Mouse (Mus musculus) neutrophil, adult 5-6 weeks (primary cell): ENCODE results near the gene Klrb1c. TPM values are rescaled to one million over a fixed set of nuclear protein-coding genes. Genes with fewer than 3 reads are reported as not detected.
"Not testable (repeated sequence)": the region's sequence is repeated elsewhere in the genome, so short reads cannot be mapped to it uniquely, and the experiment has no call there.

Source experiments
- ATAC-seq: fragments of 151-379, 151-347 bp; 2 replicates; pipeline ENCODE4 v1.8.0; 2017; ENCODE audit warnings: mild to moderate bottlenecking, moderate TSS enrichment; ENCODE audit not compliant: insufficient number of reproducible peaks, poor library complexity, low FRiP score, severe bottlenecking; ENCODE audit errors: extremely low read depth
- total RNA-seq: library from RNA; stranded (forward); fragments of 200-1000 nt; gene quantifications from 2 replicates; pipeline ENCODE4 v1.2.3, GENCODE M21; 2017

Gene Klrb1c
- total RNA-seq, 1 experiment from 2014 or later = 2.4 TPM

DNA sequence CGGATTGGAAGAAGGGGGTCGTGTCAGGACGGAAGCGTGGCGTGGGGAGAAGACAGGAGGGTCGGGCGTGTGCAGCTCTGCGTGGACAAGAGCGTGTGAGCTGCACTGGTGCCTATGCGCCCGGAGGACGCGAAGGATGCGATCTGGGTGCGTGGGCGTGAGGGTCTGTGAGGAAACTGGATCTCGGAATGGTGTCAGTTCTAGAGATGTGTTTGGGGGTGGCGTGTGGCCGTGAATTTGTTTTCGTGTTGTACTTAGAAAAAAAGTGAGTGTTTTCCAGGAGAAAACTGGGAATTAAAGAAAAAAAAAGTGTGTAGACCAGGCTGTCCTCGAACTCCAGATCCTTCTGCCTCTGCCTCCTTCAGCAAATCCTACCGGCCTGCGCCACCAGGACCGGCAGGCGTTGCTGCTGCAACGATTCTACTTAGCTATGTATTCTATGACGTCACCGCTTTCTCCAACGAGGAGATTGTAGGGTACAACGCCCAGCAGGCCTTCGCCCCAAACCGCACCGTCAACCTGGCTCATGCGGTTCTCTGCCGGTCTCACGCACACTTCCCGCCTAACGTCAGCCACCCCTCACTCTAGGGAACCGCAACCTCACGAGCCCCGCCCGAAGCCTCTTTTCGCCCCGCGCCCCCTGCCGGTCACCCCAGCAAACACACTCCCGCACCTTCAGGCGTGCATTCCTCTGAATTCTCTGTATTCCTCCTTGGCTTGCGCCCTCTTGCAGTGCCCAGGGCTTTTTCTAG is 10.3 kb upstream of the Klrb1c start:
- peak; percentile 56 for ATAC-seq

DNA sequence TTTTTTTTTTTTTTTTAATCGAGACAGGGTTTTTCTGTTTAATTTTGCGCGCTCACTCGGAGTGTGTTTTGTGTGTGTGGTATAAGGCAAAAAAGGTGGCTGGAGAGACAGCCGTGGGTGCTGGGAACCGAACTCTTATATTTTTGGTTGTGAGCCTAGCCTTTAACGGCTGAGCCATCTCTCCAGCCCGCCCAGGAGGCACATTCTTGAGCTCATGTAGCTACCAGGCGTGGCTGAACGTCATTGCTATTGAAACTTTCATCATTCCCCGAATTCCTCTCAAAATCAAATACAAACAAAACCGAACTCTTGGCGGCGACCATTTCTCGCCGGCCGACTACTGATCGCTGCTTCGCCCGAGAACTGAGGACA is 9.7 kb upstream of the Klrb1c start:
- ATAC-seq = peak; percentile 2; the same call in 1 of the 2 replicates

DNA sequence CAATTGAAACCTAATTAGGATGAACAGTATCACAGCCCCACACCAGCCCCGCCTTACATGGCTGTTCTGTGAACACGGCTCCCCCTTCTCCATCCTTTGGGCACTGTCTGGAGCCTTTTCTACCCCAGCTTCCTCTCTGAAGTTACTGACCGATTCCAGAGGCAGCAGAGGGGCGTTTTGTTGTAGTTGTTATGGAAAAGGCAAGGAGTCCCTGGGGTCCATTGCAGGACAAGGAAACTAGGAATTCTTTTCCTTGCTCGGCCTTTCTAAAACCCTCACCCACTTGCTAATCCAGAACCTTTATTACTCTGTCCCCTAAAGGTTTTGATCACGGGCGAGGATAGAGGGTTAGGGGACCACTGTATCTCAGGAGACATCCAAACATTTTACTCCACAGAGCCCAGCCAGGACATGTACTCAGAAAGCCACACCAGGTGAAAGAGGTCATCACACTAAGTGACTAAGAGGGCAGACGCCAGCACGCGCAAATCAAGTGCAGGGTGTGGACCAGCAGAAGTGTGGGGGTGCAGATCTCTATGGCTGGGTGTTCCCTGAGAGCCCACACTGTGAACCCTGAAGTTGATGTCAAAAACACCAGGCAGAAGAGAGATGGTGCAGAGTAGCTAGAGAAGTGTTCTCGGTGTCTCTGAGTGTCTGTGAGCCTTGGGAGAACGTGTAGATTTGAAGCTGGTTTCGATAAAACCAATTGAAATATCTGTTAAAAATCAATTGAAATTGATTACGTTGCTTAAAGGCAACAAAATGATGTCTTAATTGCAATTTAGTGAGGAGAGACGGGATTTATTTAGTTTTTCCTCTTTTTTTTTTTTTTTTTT is 9.1 kb upstream of the Klrb1c start:
- no peak for ATAC-seq

DNA sequence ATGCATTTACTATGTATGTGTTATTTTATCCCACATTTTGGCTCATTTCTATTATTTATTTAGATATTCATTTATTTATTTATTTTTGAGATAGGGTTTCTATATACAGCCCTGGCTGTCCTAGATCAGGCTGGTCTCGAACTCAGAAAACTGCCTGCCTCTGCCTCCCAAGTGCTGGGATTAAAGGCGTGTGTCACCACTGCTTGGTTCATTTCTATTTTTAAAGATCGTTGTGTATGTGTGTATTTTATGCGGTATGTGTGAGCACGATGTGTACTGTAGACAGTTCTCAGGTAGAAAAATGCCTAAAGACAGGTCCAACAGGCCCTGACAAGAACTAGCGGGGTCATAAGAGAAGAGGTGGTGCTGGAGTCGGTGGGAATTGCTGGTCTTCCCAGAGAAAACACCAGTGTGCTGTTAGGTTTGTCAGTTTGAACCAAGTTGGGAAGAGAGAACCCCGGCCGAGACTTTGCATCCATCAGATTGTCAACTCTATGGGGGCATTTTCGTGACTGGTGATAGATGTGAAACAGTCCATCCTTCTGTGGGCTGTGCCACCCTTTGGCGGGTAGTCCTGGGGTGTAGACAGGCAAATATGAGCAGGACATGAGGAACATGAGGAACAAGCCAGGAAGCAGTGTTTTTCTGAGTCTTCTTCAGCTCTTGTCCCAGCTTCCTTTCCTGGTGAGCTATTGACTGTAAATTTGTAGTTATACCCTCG is 8.3 kb upstream of the Klrb1c start:
- no peak for ATAC-seq

DNA sequence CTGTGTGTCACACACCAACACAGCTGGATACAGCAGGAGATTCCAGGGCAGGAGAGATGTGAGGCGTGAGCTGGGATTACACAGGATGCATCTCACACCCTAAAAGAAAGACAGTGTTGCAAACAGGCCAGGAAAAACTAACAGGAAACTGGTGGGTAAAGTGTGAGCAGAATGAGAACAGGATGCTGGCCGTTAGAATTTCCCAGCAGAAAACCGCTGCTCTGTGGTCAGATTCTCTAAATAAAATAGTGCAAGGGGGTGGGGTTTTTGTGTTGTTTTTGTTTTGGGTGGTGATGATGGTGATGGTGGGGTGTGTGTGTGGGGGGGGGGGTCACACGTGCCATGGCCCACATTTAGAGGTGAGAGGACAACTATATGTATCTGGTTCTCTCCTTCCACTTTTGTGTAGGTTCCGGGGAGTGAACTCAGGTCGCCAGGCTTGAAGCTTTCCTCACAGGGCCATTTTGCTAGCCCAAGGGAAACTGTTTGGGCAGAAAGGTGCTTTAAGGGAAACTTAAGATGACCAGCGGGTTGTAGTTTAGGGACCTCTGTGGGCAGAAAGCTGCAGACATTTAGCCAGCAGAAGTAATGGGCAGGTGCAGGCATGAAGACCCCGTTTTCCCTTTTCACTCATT is 7.4 kb upstream of the Klrb1c start:
- no peak for ATAC-seq

DNA sequence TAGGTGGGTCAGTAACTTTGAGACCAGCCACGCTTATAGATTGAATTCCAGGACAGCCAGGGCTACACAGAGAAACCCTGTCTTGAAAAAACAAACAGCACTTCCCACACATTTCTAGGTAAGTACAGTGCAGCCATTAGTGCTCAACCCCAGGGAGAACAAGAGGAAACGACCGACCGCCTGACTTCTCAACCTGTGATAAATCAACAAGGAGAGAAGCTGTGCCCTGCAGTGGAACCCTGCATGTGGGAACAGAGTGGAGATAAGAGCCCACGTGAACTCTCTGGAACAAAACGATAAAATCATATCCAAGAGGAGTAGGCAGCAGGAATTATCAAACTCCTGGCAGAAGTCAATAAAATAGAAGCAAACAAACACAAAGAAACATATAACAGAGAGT is 4.7 kb upstream of the Klrb1c start:
- no peak for ATAC-seq

DNA sequence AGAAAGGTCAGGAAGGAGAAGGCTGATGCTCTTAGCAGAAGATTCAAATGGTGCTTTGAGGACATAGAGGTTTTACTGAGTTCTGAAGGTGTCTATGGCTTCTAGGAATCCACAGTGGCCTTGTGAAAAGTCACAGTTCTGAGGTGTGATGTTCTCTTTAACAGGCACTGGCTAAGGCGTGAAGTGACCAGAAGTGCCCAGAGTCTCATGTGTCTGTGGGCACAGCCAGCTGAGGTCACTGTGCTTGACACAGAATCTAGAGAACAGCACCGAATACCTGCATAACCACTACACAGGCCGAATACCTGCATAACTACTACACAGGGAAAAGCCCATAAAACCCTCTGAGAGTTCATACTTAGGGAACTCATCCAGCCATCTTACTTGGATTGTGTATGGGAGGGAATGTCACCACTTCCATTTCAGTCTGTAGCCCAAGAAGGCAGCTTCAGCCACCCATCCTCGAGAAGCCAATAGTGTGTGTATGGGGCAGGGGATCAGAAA is 1.5 kb upstream of the Klrb1c start:
- ATAC-seq = not testable (repeated sequence)

DNA sequence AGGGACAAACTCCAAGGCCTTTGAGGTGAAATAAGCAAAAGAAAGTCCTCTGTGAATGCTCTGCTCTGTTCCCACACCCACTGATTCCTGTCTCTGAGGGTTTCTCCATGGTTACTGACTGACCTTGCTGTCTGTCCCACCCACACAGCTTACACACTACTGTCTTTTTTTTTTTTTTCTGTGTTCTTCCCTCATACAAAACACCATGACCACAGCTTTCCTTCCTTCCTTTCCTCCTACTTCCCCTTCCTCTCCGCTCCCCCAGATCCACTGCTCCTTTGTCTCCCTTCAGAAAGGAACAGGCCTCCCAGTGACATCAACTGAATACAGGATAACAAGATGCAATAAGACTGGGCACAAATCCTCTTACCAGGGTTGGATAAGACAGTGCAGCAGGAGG is 498 bp downstream of the Klrb1c start:
- ATAC-seq = no peak

DNA sequence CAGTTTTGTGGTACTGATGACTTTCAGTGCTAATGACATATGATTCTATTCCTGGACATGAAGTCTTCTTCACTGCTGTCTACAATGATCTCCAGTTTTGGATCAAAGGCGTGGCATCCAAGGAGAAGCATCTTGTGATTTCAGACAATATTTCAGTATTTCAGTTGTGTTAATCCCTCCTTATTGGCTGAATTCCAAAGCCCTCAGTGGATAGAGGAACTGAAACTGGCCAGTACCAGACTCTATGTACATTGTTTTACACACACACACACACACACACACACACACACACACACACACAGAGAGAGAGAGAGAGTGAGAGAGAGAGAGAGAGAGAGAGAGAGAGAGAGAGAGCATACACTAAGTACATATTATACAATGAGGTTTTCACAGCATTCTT is 2.6 kb downstream of the Klrb1c start:
- ATAC-seq = peak; percentile 67; the same call in 1 of the 2 replicates

DNA sequence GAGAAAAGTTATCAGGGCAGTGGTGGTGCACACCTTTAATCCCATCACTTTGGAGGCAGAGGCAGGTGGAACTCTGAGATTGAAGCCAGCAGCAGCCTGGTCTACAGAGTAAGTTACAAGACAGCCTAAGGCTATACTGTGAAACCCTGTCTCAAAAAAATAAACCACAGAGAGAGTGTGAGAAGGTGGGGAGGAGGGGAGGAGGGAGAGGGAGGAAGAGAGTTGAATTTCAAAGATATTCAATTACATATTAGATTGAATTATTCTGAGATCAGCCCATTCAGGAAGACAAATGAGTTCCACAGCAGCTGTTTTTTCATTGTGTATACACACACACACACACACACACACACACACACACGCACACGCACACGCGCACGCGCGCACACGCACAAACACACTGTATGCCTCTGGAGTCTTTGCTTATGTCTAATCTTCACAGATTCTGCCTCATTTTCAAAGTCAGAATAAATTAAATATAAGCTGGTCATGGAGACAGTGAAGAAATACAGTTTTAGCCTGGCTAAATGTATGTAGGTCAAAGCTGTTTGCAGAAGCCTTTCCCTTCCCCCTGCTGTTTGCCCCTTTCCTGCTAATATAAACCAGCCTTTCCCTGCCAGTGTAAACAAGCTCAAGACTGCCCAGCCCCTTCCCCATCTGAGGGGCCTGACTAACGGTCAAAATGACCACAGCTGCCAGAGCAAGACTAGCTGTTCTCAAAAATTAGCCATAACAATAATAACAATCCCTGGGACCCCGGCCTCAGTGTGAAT is 19.3 kb downstream of the Klrb1c start:
- ATAC-seq = no peak

DNA sequence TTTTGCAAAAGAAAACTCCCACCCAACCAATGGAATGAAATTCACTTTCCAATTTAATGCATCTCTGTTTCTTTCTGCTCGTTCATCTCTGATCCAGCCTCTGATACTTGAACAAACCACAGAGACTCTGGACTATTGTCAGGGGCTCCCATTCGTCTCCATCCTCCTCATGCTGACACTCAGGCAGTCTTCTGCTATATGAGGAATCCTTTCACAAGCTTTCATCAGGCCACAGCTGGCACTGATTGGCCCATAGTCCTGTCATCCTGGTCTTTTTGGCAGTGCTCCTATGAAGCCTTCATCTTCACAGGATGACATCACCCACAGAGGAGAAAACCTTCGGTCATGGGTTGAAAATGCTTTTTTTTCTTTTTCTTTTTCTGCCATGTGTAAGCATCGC is 21.0 kb downstream of the Klrb1c start:
- ATAC-seq = no peak

DNA sequence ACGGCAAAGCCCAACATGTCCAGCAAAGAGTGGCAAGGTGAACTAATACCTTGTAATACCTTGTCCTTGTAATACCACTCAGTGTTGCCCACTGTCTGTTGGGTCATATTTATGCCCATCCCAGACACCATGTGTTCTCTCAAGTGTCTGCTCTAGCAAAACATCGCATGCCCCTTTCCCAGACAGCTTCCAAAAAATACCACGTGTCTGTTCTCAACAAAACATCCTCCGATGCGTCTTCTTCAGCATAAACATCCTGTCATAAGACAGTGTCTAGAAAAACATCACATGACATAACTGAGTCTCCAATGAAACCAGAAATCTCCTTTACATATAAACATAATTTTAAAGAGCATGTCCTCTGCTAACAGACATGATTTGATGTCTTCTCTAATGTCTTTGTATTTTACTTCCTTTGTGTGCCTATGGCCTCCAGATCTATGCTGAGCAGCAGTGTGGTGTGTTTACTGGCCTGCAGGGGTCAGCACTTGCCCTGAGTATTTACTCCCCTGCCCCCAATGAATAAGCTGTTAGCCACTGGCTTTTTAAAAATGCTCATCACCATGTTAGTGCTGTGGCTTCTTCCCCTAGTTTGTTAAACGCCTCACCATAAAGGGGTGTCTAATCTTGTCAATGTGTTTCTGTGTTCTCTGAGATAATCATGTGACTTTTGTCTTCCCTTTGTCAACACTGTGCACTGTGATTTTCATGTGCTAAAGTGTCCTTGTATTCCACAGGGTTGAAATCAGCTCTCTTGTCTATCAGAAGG is 22.3 kb downstream of the Klrb1c start:
- peak; percentile 83 for ATAC-seq

DNA sequence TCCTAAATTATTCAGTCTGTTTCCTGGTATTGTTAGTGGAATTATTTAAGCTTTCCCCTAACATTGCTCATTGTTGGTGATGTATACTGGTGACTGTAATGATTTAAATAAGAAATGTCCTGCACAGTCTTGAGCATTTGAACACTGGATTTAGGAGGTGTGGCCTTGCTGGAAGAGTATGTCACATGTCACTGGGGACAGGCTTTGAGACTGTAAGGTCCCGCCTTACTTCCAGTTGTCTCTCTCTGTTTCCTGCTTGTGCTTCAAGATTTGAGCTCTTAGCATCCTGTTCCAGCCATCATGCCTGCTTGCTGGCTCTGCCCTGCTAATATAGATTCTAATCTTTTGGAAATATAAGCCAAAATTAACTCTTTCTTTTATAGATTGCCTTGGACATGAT is 23.8 kb downstream of the Klrb1c start:
- ATAC-seq = no peak

DNA sequence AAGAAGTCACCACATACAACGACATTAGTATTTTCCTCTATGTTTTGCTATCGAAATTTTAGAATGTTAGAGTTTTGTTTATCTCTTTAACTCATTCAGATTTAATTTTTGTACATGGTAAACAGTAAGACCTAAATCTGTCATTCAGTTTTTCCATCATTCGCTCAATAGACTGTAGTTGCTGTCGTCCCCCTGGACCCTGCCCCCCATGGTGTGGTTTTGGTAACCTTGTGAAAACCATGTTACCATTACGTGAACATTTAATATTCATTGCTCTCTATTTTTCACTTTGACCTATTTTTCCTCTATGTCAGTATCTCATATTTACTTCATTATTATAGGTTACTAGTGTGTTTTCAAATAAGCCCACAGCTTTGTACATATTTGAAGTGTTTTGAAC is 24.4 kb downstream of the Klrb1c start:
- no peak for ATAC-seq

DNA sequence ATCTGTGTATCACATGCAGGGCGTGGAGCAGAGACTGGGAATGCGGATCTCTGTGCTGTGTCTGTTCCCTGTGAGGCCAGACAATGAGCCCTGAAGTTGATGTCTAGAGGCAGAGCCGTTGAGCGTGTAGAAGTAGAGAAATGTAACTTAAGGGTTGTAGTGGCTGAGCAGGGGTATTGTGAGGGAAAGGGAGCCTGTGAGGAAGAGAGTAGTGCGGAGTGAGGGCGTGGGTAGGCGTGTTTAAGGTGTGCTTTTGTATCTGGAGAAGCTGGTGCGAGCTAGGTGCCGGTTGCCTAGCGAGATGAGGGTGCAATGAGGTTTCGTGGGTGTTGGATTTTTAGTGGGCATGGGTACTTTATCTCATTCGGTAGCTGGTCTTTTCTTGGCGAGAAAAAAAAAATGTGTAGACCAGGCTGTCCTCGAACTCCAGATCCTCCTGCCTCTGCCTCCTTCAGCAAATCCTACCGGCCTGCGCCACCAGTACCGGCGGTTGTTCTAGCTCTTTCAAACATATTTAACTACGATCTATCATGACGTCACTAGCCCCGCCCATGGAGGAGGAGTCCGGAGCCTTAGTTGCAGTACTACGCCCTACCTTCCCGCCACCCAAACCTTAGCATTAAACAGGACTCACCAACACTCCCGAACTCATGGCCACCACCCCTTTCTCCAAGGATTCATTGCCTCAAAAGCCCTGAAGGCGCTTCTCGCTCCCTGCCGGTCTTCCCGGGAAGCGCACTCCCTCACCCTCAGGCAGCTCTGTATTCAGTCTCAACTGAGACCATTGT is 25.1 kb downstream of the Klrb1c start:
- ATAC-seq = peak; percentile 71

DNA sequence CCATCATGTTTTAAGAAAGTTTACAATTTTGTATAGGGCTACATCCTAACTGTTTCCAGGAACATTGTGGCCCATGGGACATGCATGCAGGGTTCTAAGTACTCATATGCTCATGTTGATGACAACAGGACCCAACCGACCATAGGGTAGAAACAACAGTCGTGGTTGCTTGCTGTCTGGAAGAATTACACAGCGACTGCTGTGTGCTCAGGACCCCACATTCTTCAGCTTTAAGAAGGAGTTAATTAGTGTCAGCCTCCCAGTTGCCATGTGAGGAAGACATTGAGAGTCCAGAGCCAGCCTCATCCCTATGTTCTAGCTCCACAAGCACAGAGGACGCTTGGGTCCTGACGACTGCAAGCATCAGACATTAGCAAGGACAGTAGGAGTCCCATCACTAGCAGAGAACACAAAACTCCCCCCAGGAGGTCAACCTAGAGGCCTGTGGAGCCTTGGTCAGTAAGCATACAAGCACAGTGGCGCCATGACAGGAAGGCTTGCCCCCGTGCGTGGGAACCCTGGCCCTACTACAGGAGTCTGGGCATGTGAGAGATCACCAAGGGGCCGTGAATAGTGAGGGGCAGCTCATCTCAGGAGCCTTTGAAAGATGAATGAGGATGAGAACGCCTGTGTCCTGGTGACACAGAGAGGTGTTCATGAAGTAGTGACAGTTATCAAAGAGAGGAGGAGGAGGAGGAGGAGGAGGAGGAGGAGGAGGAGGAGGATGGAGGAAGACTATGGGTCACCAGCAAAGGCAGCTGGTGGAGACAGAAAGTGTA is 25.9 kb downstream of the Klrb1c start:
- not testable (repeated sequence) for ATAC-seq
